Mouse (Mus musculus): ENCODE results near the gene Nell1. TPM values are rescaled to one million over a fixed set of nuclear protein-coding genes. Genes with fewer than 3 reads are reported as not detected.

Nell1 gene
- polyA plus RNA-seq, 1 experiment from 2014 or later: 2.9 TPM

GRCm38 (mm10) chr7:50783652-50784051, 809.0 kb downstream of the Nell1 start:
- H3K9ac ChIP-seq (replicated peaks): no peak overlapping the region
- ATAC-seq (ENCODE audit: low FRiP score, low read depth): peak; percentile 34; the same call in 1 of the 2 replicates
- WGBS: 63% methylated on average over 1 of the region's 1 CpGs
- no peak overlapping the region for H3K27ac ChIP-seq (replicated peaks)
- H3K9me3 ChIP-seq: no peaks in the 10 kb centered on the region
- no peaks in the 10 kb centered on the region for H3K36me3 ChIP-seq
- no peaks in the 10 kb centered on the region for H3K27me3 ChIP-seq
- H3K4me2 ChIP-seq (replicated peaks): no peak overlapping the region
- no peak overlapping the region for H3K4me3 ChIP-seq
- H3K4me1 ChIP-seq: no peaks in the 10 kb centered on the region

DNA sequence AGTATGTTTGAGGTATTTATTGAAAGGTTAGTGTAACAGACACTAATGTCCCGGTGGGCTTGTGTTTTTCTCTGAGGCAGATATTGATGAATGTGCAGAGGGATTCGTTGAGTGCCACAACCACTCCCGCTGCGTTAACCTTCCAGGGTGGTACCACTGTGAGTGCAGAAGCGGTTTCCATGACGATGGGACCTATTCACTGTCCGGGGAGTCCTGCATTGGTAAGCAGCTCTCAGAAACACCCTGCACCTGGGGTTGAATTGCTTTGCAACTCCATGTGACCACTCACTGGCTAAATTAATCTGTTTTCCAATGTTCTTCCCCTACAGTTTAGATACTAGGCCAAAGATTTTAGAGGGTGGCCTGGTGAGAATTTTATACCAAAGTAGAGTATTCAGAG, 851.5 kb downstream of the Nell1 start:
- Histone ChIP-seq H3K4me3 (no peak overlapping the region), H3K4me1 (0 out of 2 replicates have a peak, but pooled peaks cover 9% of the 10 kb centered on the region), H3K4me2 (replicated peaks) (no peak overlapping the region; the same call in 1 of the 2 replicates), H3K9ac (replicated peaks) (no peak overlapping the region), H3K27ac (replicated peaks) (no peak overlapping the region), H3K36me3 (no peaks in the 10 kb centered on the region), H3K9me3 (no peaks in the 10 kb centered on the region), H3K27me3 (no peaks in the 10 kb centered on the region)
- peak; percentile 87 for ATAC-seq (ENCODE audit: low FRiP score, low read depth)
- WGBS: 13% methylated on average over 7 of the region's 7 CpGs

- H3K4me1 ChIP-seq: no peaks in the 10 kb centered on the region; the same call in 1 of the 2 replicates
- ATAC-seq (ENCODE audit: low FRiP score, low read depth): no peak
- no peak overlapping the region for H3K27ac ChIP-seq (replicated peaks)
- no peaks in the 10 kb centered on the region for H3K27me3 ChIP-seq
- 81% methylated on average over 3 of the region's 3 CpGs for WGBS
- no peak overlapping the region for H3K9ac ChIP-seq (replicated peaks)
- no peak overlapping the region for H3K4me3 ChIP-seq
- H3K36me3 ChIP-seq: no peaks in the 10 kb centered on the region
- no peaks in the 10 kb centered on the region for H3K9me3 ChIP-seq
- no peak overlapping the region; the same call in 1 of the 2 replicates for H3K4me2 ChIP-seq (replicated peaks)
Observed at GRCm38 (mm10) chr7:50832799-50833198, 858.1 kb downstream of the Nell1 start.

DNA sequence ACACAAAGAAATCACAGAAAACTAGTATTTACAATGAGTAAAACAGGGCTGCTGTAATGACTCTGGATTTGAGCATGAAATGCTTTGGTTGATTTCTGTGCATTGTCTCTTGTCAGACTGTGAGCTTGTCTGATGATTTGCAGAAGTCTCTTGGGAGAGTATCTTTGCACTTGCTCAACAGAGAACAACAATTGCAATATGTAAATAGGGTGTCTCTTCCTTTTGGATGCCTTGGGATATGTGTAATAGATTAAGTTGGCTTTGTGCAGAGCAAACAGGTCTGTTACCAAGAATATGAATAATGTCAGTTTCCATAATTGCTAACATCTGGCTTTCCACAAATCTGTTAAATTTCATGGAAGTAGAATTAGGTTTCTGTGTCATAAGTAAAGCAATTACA, 868.0 kb downstream of the Nell1 start:
- H3K9ac ChIP-seq (replicated peaks): no peak overlapping the region
- no peaks in the 10 kb centered on the region for H3K36me3 ChIP-seq
- no peaks in the 10 kb centered on the region for H3K4me1 ChIP-seq
- no peak overlapping the region for H3K27ac ChIP-seq (replicated peaks)
- no peaks in the 10 kb centered on the region for H3K9me3 ChIP-seq
- no peak overlapping the region for H3K4me3 ChIP-seq
- no peak for ATAC-seq (ENCODE audit: low FRiP score, low read depth)
- no peak overlapping the region for H3K4me2 ChIP-seq (replicated peaks)
- H3K27me3 ChIP-seq: no peaks in the 10 kb centered on the region

DNA sequence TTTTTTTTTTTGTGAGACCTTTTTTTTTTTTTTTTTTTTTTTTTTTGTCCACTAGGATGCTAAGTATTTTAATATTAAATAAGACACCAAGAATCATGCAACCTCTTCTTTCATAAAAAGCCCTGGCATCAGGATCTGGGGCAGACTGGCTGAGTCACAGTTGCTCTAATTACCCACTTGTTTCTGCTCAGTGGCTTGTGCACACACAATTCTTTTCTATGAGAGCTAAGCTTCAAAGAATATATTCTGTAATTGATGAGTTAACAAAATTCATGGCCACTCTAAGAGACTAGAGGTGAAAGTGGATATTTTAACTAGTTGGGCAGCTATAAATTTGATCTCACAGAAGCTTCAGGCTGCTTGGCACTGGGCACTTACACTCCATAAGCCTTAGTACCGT, 873.3 kb downstream of the Nell1 start:
- WGBS: 81% methylated on average over 1 of the region's 1 CpGs
- no peak for ATAC-seq (ENCODE audit: low FRiP score, low read depth)
- Histone ChIP-seq H3K36me3 (no peaks in the 10 kb centered on the region), H3K9me3 (no peaks in the 10 kb centered on the region), H3K4me2 (replicated peaks) (no peak overlapping the region), H3K27me3 (no peaks in the 10 kb centered on the region), H3K4me1 (no peaks in the 10 kb centered on the region), H3K4me3 (no peak overlapping the region), H3K9ac (replicated peaks) (no peak overlapping the region), H3K27ac (replicated peaks) (no peak overlapping the region)

DNA sequence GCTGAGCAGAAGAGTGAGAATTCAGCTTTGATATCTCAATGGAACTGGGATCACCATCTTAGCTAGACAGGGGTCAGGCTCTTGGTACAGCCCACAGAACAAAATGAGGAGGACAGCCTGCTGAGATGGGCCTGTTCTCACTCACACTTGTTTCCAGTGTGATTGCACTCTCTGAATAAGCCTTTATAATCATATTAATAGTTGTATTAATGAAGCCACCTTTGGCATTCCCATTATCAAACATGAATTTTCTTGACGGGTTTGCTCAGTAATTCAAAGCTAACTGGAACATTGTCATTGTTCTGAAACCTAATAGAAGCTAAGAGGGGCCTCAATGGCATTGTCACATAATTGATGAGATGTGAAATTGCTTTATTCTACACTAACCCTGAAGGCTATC, 875.6 kb downstream of the Nell1 start:
- WGBS: 51% methylated on average over 1 of the region's 1 CpGs
- ATAC-seq (ENCODE audit: low FRiP score, low read depth): no peak

DNA sequence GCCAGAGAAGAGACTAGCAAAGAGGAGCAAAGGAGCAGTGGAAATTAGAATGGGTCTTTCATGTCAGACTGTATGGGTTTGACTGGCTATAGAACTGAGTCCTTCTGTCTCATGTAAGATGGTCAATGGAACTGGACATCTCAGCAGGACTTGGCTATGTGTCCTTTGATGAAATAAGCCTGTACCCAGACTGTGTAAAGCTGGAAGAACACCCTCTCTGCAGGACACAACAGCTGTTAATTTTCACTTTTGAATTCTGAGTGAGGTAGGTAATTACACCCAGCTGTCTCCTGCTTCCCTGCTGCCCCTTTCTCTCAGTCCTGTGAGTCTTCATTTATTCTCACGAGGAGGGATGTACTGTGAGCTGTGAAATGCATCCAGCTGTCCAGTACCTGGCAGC, 895.5 kb downstream of the Nell1 start:
- Histone ChIP-seq H3K4me3 (no peak overlapping the region), H3K27me3 (no peaks in the 10 kb centered on the region), H3K36me3 (no peaks in the 10 kb centered on the region), H3K4me1 (no peaks in the 10 kb centered on the region), H3K27ac (replicated peaks) (no peak overlapping the region), H3K9ac (replicated peaks) (no peak overlapping the region), H3K4me2 (replicated peaks) (no peak overlapping the region), H3K9me3 (no peaks in the 10 kb centered on the region)
- WGBS: 33% methylated on average over 1 of the region's 1 CpGs
- ATAC-seq (ENCODE audit: low FRiP score, low read depth): no peak

More for the DNA sequence above, 875.6 kb downstream of the Nell1 start:
- H3K4me3 ChIP-seq: no peak overlapping the region
- no peak overlapping the region for H3K27ac ChIP-seq (replicated peaks)
- H3K36me3 ChIP-seq: no peaks in the 10 kb centered on the region
- no peak overlapping the region for H3K9ac ChIP-seq (replicated peaks)
- H3K4me1 ChIP-seq: no peaks in the 10 kb centered on the region
- no peaks in the 10 kb centered on the region for H3K27me3 ChIP-seq
- H3K9me3 ChIP-seq: no peaks in the 10 kb centered on the region
- no peak overlapping the region for H3K4me2 ChIP-seq (replicated peaks)

- Histone ChIP-seq H3K27ac (replicated peaks) (no peak overlapping the region), H3K27me3 (no peaks in the 10 kb centered on the region), H3K4me1 (no peaks in the 10 kb centered on the region), H3K4me2 (replicated peaks) (no peak overlapping the region), H3K36me3 (no peaks in the 10 kb centered on the region), H3K9ac (replicated peaks) (no peak overlapping the region), H3K9me3 (no peaks in the 10 kb centered on the region), H3K4me3 (no peak overlapping the region)
- no peak for ATAC-seq (ENCODE audit: low FRiP score, low read depth)
- 79% methylated on average over 3 of the region's 3 CpGs for WGBS
Observed at GRCm38 (mm10) chr7:50887625-50888024, 913.0 kb downstream of the Nell1 start.

GRCm38 (mm10) chr7:50899541-50900088, 925.0 kb downstream of the Nell1 start:
- no peak overlapping the region for H3K9ac ChIP-seq (replicated peaks)
- no peaks in the 10 kb centered on the region for H3K36me3 ChIP-seq
- no peak overlapping the region for H3K27ac ChIP-seq (replicated peaks)
- 54% methylated on average over 6 of the region's 6 CpGs for WGBS
- no peak overlapping the region for H3K4me2 ChIP-seq (replicated peaks)
- no peaks in the 10 kb centered on the region for H3K27me3 ChIP-seq
- no peak for ATAC-seq (ENCODE audit: low FRiP score, low read depth)
- H3K4me3 ChIP-seq: no peak overlapping the region
- no peaks in the 10 kb centered on the region for H3K9me3 ChIP-seq
- H3K4me1 ChIP-seq: no peaks in the 10 kb centered on the region

Other genes starting within 250 kb of the Nell1 start
- 9.3 and 12.2 TPM in 2 replicates for gene Htatip2, start 215.7 kb upstream of the Nell1 start, polyA plus RNA-seq (2016; fragmentation: Nextera tagmentation; extraction: Ambion mirVana)
- 74.7 and 78.4 TPM in 2 replicates for gene Prmt3, start 196.5 kb upstream of the Nell1 start, polyA plus RNA-seq (2016; fragmentation: Nextera tagmentation; extraction: Ambion mirVana)
- 0.08 TPM in 2 replicates for gene Slc6a5, start 64.7 kb upstream of the Nell1 start, polyA plus RNA-seq (2016; fragmentation: Nextera tagmentation; extraction: Ambion mirVana)